Mouse (Mus musculus) gastrocnemius, adult 18-20 months (tissue): ENCODE measurements around the gene Olfr605. TPM values are rescaled to one million over a fixed set of nuclear protein-coding genes. Genes with fewer than 3 reads are reported as not detected.
"Not testable (repeated sequence)": the region's sequence is repeated elsewhere in the genome, so short reads cannot be mapped to it uniquely, and the experiment has no call there.

ENCODE experiments used
- DNase-seq: peaks from one replicate; pipeline ENCODE4 v3.0.0; 2021; ENCODE audit warnings: low spot score
- long read RNA-seq, 2 experiments: library from polyadenylated mRNA; stranded (forward); transcript quantifications; one replicate each; pipeline ENCODE4 v2.0.0; 2021
- microRNA-seq: library from miRNA; unstranded; fragments of <30 nt; microRNA quantifications from one replicate; pipeline ENCODE4 v1.2.0, GENCODE M21; 2021
- total RNA-seq, 2 experiments: library from RNA; stranded (reverse); gene quantifications; 2 replicates each; pipeline ENCODE4 v1.2.3; 2021

Gene Olfr605
- total RNA-seq: not detected
- long read RNA-seq, experiment 1: 0 reads
- long read RNA-seq, experiment 2: 0 reads

GRCm38 (mm10) chr7:103445339-103445738 is at the start of gene Olfr605:
Olfr605 (minus strand) TSS chr7:103445439.
- DNase-seq: no peak

DNA sequence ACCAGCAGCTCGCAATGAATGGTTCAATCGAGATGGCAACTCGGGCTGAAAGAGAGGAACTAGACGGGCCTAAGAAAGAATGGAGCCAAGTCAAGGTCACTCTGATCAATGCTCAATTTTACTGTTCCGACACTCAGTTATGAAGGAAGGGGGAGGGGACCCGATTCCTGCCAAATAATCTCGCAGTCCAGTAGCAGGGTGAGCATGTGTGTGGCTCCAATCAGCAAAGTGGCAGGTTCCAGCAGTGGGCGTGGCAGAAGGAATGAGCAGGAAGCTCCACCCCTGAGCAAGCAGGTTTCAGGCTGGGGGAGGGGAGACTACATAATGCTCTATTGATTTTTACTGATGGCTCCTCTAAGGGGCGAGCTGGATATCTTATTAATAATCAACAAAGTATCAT is 31.9 kb upstream of the Olfr605 start:
- not testable (repeated sequence) for DNase-seq

DNA sequence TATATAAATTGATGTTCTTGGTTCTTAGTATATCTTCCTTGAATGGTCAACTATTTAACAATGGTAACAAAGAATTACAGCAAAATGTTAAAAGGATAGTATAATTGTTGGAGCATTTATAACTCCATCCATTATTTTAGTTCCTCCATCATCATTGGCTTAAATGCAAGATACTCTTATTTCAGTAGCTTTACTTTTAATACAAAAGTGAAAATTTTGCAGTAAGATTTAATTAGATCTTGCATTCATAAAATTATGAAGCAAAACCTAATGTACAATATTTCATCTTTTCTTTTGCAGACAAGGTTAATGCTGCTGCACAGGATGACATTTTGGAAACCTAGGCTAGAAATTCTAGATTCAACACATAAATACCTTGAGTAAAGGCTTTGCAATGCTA is 24.3 kb upstream of the Olfr605 start, which contains the start of gene Olfr608:
TSS of gene Olfr608 (plus strand) at position 301 of the 400 bp plus-strand sequence.
- DNase-seq: no peak

DNA sequence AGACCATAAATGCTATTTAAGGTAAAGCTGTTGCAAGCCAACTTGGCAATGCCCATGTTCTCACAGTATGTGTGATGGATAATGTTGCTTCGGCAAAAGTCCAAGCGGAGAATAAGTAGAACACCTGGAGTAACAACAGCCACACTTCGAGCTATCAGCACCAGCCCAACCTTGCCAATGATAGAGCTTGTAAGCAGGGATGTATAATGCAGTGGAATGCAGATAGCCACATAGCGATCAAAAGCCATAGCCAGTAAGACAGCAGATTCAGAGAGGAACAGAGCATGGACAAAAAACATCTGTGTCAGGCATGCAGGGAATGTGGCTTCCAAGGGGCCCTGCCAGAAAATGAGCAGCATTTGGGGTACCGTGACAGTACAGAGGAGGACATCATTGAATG is 15.4 kb upstream of the Olfr605 start:
- no peak for DNase-seq

- DNase-seq: no peak
These were observed 3.5 kb upstream of the Olfr605 start, which contains the start of gene Olfr606 for GRCm38 (mm10) chr7:103448746-103449145. Olfr606 (plus strand) TSS chr7:103449046.

GRCm38 (mm10) chr7:103414772-103415171 is 30.5 kb downstream of the Olfr605 start, which contains the start of gene Usp17lc:
Usp17lc (plus strand) TSS chr7:103415072.
- not testable (repeated sequence) for DNase-seq

DNA sequence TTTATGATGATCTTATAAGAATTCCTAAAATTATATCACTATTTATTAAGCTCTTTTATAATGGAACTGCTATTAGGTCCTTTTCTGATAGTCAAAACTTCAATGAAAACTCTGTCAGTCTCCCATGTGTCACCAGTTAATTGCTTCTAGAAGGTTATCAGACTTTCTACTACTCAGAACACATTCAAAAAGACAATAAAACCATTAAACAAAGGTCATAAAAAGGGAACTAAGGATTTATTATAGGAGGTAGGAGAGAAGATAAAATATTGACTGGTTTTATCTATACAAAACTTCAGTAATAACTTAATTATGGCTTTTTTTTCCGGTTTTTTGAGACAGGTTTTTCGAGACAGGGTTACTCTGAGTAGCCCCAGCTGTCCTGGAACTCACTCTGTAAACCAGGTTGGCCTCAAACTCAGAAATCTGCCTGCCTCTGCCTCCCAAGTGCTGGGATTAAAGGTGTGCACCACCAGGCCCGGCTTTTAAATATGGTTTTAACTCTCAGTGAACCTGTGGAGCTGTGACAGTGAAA is 38.7 kb downstream of the Olfr605 start:
- DNase-seq: not testable (repeated sequence)

DNA sequence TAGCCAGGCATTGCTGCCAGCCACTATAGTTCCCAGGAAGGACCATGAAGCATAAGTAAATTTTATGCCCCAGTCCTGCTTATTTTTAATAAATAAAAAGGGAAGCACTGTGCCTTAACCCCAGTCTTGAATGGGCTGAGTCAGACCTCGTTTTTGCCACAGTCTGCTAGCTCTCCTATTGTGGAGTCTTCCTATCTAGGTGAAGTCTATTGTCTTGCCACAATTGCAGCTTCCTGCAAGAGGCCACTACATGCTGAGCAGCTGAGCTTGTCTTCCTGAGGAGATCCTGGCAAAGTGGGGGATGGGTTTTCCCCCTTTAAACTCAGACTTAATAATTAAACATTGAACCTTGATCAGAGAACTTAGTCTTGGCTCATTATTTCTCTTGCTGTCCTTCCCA is 46.3 kb downstream of the Olfr605 start:
- DNase-seq: no peak

GRCm38 (mm10) chr7:103397758-103398157 is 47.5 kb downstream of the Olfr605 start:
- no peak for DNase-seq

Small RNA genes lying within 50 kb of the gene (microRNA-seq; reads per million reads assigned to microRNA genes)
- gene Gm25774: not detected

Other genes with a start within 250 kb of the Olfr605 start
- not detected for gene Olfr593, start 233.6 kb downstream of the Olfr605 start, total RNA-seq
- gene Olfr594, start 228.4 kb downstream of the Olfr605 start, total RNA-seq: not detected
- not detected for gene Usp17ld, start 192.9 kb downstream of the Olfr605 start, total RNA-seq
- gene Olfr596, start 139.8 kb downstream of the Olfr605 start, total RNA-seq: not detected
- not detected for gene Olfr597, start 129.1 kb downstream of the Olfr605 start, total RNA-seq
- gene Olfr598, start 121.9 kb downstream of the Olfr605 start, total RNA-seq: not detected
- gene Olfr599, start 109.5 kb downstream of the Olfr605 start, total RNA-seq: not detected
- gene Olfr600, start 95.8 kb downstream of the Olfr605 start, total RNA-seq: not detected
- not detected for gene Olfr601, start 82.8 kb downstream of the Olfr605 start, total RNA-seq
- gene Olfr603, start 59.3 kb downstream of the Olfr605 start, total RNA-seq: not detected
- gene Usp17lc, start 30.4 kb downstream of the Olfr605 start, total RNA-seq: not detected
- not detected for gene Olfr606, start 3.6 kb upstream of the Olfr605 start, total RNA-seq
- gene Olfr607, start 18.7 kb upstream of the Olfr605 start, total RNA-seq: not detected
- not detected for gene Olfr608, start 24.4 kb upstream of the Olfr605 start, total RNA-seq
- gene Olfr609, start 52.6 kb upstream of the Olfr605 start, total RNA-seq: not detected
- not detected for gene Olfr610, start 66.7 kb upstream of the Olfr605 start, total RNA-seq
- gene Olfr611, start 75.4 kb upstream of the Olfr605 start, total RNA-seq: not detected
- not detected for gene Olfr612, start 97.3 kb upstream of the Olfr605 start, total RNA-seq
- not detected for gene Olfr613, start 102.6 kb upstream of the Olfr605 start, total RNA-seq
- gene Olfr615, start 110.6 kb upstream of the Olfr605 start, total RNA-seq: not detected
- not detected for gene Olfr616, start 123.7 kb upstream of the Olfr605 start, total RNA-seq
- gene Olfr617, start 127.6 kb upstream of the Olfr605 start, total RNA-seq: not detected
- not detected for gene Olfr618, start 144.7 kb upstream of the Olfr605 start, total RNA-seq
- not detected for gene Olfr619, start 155.1 kb upstream of the Olfr605 start, total RNA-seq
- not detected for gene Olfr620, start 167.1 kb upstream of the Olfr605 start, total RNA-seq
- gene Olfr622, start 197.3 kb upstream of the Olfr605 start, total RNA-seq: not detected
- not detected for gene Olfr623, start 218.3 kb upstream of the Olfr605 start, total RNA-seq
- not detected for gene Olfr624, start 225.8 kb upstream of the Olfr605 start, total RNA-seq
- not detected for gene Olfr625-ps1, start 237.3 kb upstream of the Olfr605 start, total RNA-seq